Mouse (Mus musculus) CH12.LX (cell line): ENCODE data around the gene Tprkb. TPM values are rescaled to one million over a fixed set of nuclear protein-coding genes. Genes with fewer than 3 reads are reported as not detected.
"Not testable (repeated sequence)": the region's sequence is repeated elsewhere in the genome, so short reads cannot be mapped to it uniquely, and the experiment has no call there.

Experiments used
- DNase-seq: peaks from one replicate; pipeline ENCODE4 v3.0.0-alpha.2; 2013; ENCODE audit errors: extremely low read depth
- H3K27ac ChIP-seq: 2 replicates; pipeline ENCODE4 v1.5.1; 2012; ENCODE audit warnings: low read depth, mild to moderate bottlenecking, control low read depth, moderate library complexity; ENCODE audit not compliant: insufficient read depth
- H3K27me3 ChIP-seq: replicated peaks from 2 replicates; pipeline ENCODE3; 2012; ENCODE audit warnings: inconsistent platforms
- H3K36me3 ChIP-seq, 2 experiments: replicated peaks in 1 of 2; 2 replicates each; pipeline versions ENCODE3 to v1.6.1; 2012; ENCODE audit warnings: inconsistent platforms in 1 of 2, low read length in 1 of 2, mild to moderate bottlenecking in 1 of 2, mixed read lengths in 1 of 2, moderate library complexity in 1 of 2; ENCODE audit not compliant: control insufficient read depth in 1 of 2, insufficient read depth in 1 of 2
- H3K4me1 ChIP-seq, 2 experiments: 2 replicates each; pipeline ENCODE4 v1.6.1; 2012; ENCODE audit warnings: inconsistent platforms in 1 of 2, moderate library complexity in 1 of 2; ENCODE audit not compliant: insufficient read depth in 2 of 2, control insufficient read depth in 1 of 2
- H3K4me2 ChIP-seq: 2 replicates; pipeline ENCODE4 v1.6.1; 2012; ENCODE audit warnings: low read depth, mild to moderate bottlenecking, control low read depth; ENCODE audit not compliant: poor library complexity, insufficient read depth, severe bottlenecking
- H3K4me3 ChIP-seq, 3 experiments: fragments of 150-350 bp in 1 of 3; sonication (generic) in 1 of 3; replicated peaks in 1 of 3; 2 replicates each; pipeline versions ENCODE3 to v1.5.1; 2011 to 2012; ENCODE audit warnings: low read depth in 2 of 3, low read length in 2 of 3, mild to moderate bottlenecking in 2 of 3, moderate library complexity in 2 of 3, control low read depth in 1 of 3, improper control_type of control experiment in 1 of 3, inconsistent platforms in 1 of 3, mixed read lengths in 1 of 3; ENCODE audit not compliant: poor library complexity in 1 of 3
- H3K79me2 ChIP-seq: replicated peaks from 2 replicates; pipeline ENCODE4 v1.6.1; 2012; ENCODE audit warnings: mild to moderate bottlenecking, moderate library complexity; ENCODE audit not compliant: control insufficient read depth, poor library complexity, insufficient read depth, severe bottlenecking; ENCODE audit errors: extremely low read depth
- H3K9ac ChIP-seq: 2 replicates; pipeline ENCODE4 v1.6.1; 2012; ENCODE audit warnings: low read depth, mild to moderate bottlenecking, control low read depth, moderate library complexity; ENCODE audit not compliant: insufficient read depth
- H3K9me3 ChIP-seq: replicated peaks from 2 replicates; pipeline ENCODE3; 2012; ENCODE audit warnings: low read length, inconsistent platforms, mixed read lengths
- BHLHE40 ChIP-seq: IDR thresholded peaks from 2 replicates; pipeline ENCODE4 v1.6.1; 2011; ENCODE audit warnings: mild to moderate bottlenecking, low read depth, low read length, improper control_type of control experiment
- CTCF ChIP-seq, 2 experiments: IDR thresholded peaks in 1 of 2; conservative IDR thresholded peaks in 1 of 2; 2 replicates each; pipeline ENCODE4 v1.5.1; 2011 to 2012; ENCODE audit warnings: low read depth in 2 of 2, low read length in 2 of 2, improper control_type of control experiment in 1 of 2, inconsistent platforms in 1 of 2, mild to moderate bottlenecking in 1 of 2, moderate library complexity in 1 of 2
- E2F4 ChIP-seq: IDR thresholded peaks from 2 replicates; pipeline ENCODE4 v1.6.1; 2011; ENCODE audit warnings: low read depth, low read length, improper control_type of control experiment; ENCODE audit not compliant: insufficient replicate concordance
- ELF1 ChIP-seq: IDR thresholded peaks from 2 replicates; pipeline ENCODE4 v1.6.1; 2014; ENCODE audit warnings: low read depth, mild to moderate bottlenecking, inconsistent platforms, low read length, improper control_type of control experiment
- ETS1 ChIP-seq: conservative IDR thresholded peaks from 2 replicates; pipeline ENCODE4 v1.6.1; 2012; ENCODE audit warnings: low read depth, mild to moderate bottlenecking, inconsistent platforms, low read length, improper control_type of control experiment, moderate library complexity
- GABPA ChIP-seq: IDR thresholded peaks from 2 replicates; pipeline ENCODE4 v1.6.1; 2012; ENCODE audit warnings: low read depth, low read length, improper control_type of control experiment, inconsistent platforms; ENCODE audit not compliant: insufficient replicate concordance
- HCFC1 ChIP-seq: IDR thresholded peaks from 2 replicates; pipeline ENCODE4 v1.6.1; 2012; ENCODE audit warnings: low read depth, mild to moderate bottlenecking, inconsistent platforms, low read length, improper control_type of control experiment
- IRF4 ChIP-seq: IDR thresholded peaks from 2 replicates; pipeline ENCODE4 v1.6.1; 2014; ENCODE audit warnings: low read depth, mild to moderate bottlenecking, inconsistent platforms, low read length, improper control_type of control experiment
- JUN ChIP-seq: IDR thresholded peaks from 2 replicates; pipeline ENCODE4 v1.6.1; 2011; ENCODE audit warnings: low read depth, mild to moderate bottlenecking, low read length, improper control_type of control experiment, moderate library complexity; ENCODE audit not compliant: insufficient read depth
- KAT2A ChIP-seq: IDR thresholded peaks from 2 replicates; pipeline ENCODE4 v1.6.1; 2012; ENCODE audit warnings: low read length, improper control_type of control experiment, inconsistent platforms; ENCODE audit not compliant: insufficient replicate concordance
- MAZ ChIP-seq: IDR thresholded peaks from 2 replicates; pipeline ENCODE4 v1.6.1; 2012; ENCODE audit warnings: low read depth, mild to moderate bottlenecking, inconsistent platforms, low read length, improper control_type of control experiment, moderate library complexity
- MEF2A ChIP-seq: IDR thresholded peaks from 2 replicates; pipeline ENCODE4 v1.6.1; 2014; ENCODE audit warnings: low read depth, mild to moderate bottlenecking, inconsistent platforms, low read length, improper control_type of control experiment, borderline replicate concordance
- MYC ChIP-seq: IDR thresholded peaks from 2 replicates; pipeline ENCODE4 v1.6.1; 2011; ENCODE audit warnings: low read depth, mild to moderate bottlenecking, improper control_type of control experiment, low read length
- NELFE ChIP-seq: IDR thresholded peaks from 2 replicates; pipeline ENCODE4 v1.6.1; 2011; ENCODE audit warnings: low read depth, low read length, improper control_type of control experiment
- NRF1 ChIP-seq: IDR thresholded peaks from 2 replicates; pipeline ENCODE4 v1.6.1; 2014; ENCODE audit warnings: low read depth, mild to moderate bottlenecking, inconsistent platforms, low read length, improper control_type of control experiment, moderate library complexity
- POLR2A ChIP-seq: IDR thresholded peaks from 2 replicates; pipeline ENCODE4 v1.6.1; 2011; ENCODE audit warnings: low read depth, mild to moderate bottlenecking, improper control_type of control experiment, low read length
- RAD21 ChIP-seq: IDR thresholded peaks from 2 replicates; pipeline ENCODE4 v1.6.1; 2011; ENCODE audit warnings: low read depth, mild to moderate bottlenecking, low read length, improper control_type of control experiment, moderate library complexity
- SMC3 ChIP-seq: IDR thresholded peaks from 2 replicates; pipeline ENCODE4 v1.6.1; 2011; ENCODE audit warnings: low read depth, low read length, improper control_type of control experiment
- TBP ChIP-seq: conservative IDR thresholded peaks from 2 replicates; pipeline ENCODE4 v1.6.1; 2011; ENCODE audit warnings: low read depth, low read length, improper control_type of control experiment
- TCF12 ChIP-seq: IDR thresholded peaks from 2 replicates; pipeline ENCODE4 v1.6.1; 2014; ENCODE audit warnings: low read depth, mild to moderate bottlenecking, inconsistent platforms, low read length, improper control_type of control experiment
- UBTF ChIP-seq: IDR thresholded peaks from 2 replicates; pipeline ENCODE4 v1.6.1; 2012; ENCODE audit warnings: low read depth, mild to moderate bottlenecking, inconsistent platforms, low read length, improper control_type of control experiment, moderate library complexity
- dilution Hi-C: fragments of 300-500 bp; cut with MboI; formaldehyde crosslinking; loops from 2 replicates; pipeline ENCODE4 v1.14.3; 2020; ENCODE audit warnings: low sequenced_read_pairs; ENCODE audit not compliant: extremely low pct_unique_long_range_greater_than_20kb, extremely low pct_ligation_motif_present
- in situ Hi-C: fragments of 300-500 bp; cut with MboI; formaldehyde crosslinking; loops from 3 replicates; pipeline ENCODE4 v1.14.3; 2019; ENCODE audit warnings: low sequenced_read_pairs, low pct_ligation_motif_present, low pct_unique_long_range_greater_than_20kb, mixed read lengths
- polyA plus RNA-seq: library from polyadenylated mRNA; unstranded; fragments of >175 nt; gene quantifications from 2 replicates; pipeline ENCODE4 v1.2.1, GENCODE M21; 2012; ENCODE audit warnings: low read depth; ENCODE audit not compliant: insufficient read length
- total RNA-seq, 2 experiments: library from RNA; depleted of rRNA; stranded (reverse); fragments of 300-350 nt in 1 of 2; fragments of >200 nt in 1 of 2; gene quantifications; 2 replicates each; pipeline ENCODE4 v1.2.3; 2012 to 2014

Gene Tprkb
- total and polyA plus RNA-seq, 3 experiments, result 21.2 to 59.8 (median 39.7) TPM

DNA sequence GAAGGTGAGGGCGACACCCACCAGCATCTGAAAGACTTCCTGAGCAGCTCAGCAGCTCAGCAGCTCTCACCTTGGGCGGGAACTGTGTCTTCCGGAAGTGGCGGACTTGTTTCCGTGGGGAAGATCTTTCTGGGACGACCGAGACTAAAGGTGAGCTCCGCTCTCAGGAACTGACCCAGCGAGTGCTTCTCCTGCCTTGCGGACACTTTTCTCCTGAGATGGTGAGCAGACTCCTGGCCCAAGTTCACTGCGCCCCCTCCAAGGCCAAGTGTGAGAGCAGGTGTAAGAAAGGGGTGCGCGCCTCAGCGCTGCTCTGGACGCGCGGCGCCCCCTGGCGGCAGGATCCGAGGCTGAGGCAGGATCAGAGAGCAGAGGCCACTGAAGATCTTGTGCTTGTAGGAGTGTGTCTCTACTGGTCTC is 7.0 kb upstream of the Tprkb start, which contains the start of gene Nat8f4:
Gene Nat8f4 (minus strand): TSS at position 243 of the 420 bp plus-strand sequence.
- peak within 1 kb of the TSS; percentile 49; the same call in 1 of the 2 replicates for H3K9ac ChIP-seq
- TF ChIP-seq UBTF (0 out of 2 replicates have a peak, but pooled peaks have one; percentile 27), TBP (0 out of 2 replicates have a peak, but pooled peaks have one; percentile 32), CTCF (conservative IDR thresholded peaks at IDR 0.05 in 1 of 2, IDR thresholded peaks at IDR 0.05 in 1 of 2; ENCODE audit: low read depth in 2 of 2, low read length in 2 of 2) (peak; percentile 17 to 69; a peak in 2 of 4 replicates), NRF1 (0 out of 2 replicates have a peak, but pooled peaks have one; percentile 26), POLR2A (peak; percentile 44; the same call in 1 of the 2 replicates), SMC3 (peak; percentile 56), IRF4 (0 out of 2 replicates have a peak, but pooled peaks have one; percentile 7), NELFE (peak; percentile 21; the same call in 1 of the 2 replicates), RAD21 (peak; percentile 32), ELF1 (peak; percentile 51), TCF12 (0 out of 2 replicates have a peak, but pooled peaks have one; percentile 40), HCFC1 (peak; percentile 49)
- in situ Hi-C loops, result loop anchor here (25.0 kb wide), 2 partner anchors 317 to 442 kb away; partner anchors contain the start of genes Alms1, Cct7 and Pradc1
- H3K36me3 ChIP-seq, H3K79me2 ChIP-seq, H3K4me1 ChIP-seq, H3K27me3 ChIP-seq, H3K9me3 ChIP-seq, dilution Hi-C loops, H3K27ac ChIP-seq: not testable (repeated sequence)
- H3K4me2 ChIP-seq, result peak within 1 kb of the TSS; percentile 73; the same call in 1 of the 2 replicates
- H3K4me3 ChIP-seq, result peak within 1 kb of the TSS; percentile 35 to 66 (median 45)
- DNase-seq, result peak; percentile 20

DNA sequence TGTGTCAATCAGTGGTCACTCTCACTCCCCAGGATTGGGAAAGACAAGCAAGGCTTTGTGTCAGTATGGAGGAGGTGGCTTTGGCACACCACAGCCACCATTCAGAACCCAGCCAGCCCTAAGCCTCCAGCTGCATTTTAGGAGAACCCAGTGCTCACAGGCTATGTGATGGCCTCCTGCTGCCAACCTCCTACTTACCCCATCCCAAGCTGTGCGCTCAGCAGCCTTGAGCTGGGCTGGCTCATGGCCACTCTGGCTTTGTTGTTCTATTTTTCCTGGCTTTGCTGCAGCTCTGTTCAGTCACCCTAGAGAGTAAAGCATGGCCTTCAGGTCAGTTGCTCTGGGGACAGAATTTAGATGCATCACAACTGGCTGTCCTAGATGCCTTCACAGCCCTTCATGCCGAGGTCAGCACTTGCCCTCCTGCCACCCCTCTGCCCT is 4.7 kb upstream of the Tprkb start:
- H3K27ac ChIP-seq, dilution Hi-C loops, H3K9ac ChIP-seq, H3K9me3 ChIP-seq, H3K79me2 ChIP-seq, H3K4me1 ChIP-seq, DNase-seq, H3K27me3 ChIP-seq, H3K4me2 ChIP-seq, H3K36me3 ChIP-seq, H3K4me3 ChIP-seq: not testable (repeated sequence)
- in situ Hi-C loops, result loop anchor here (25.0 kb wide), 2 partner anchors 320 to 445 kb away; partner anchors contain the start of genes Alms1, Cct7 and Pradc1

DNA sequence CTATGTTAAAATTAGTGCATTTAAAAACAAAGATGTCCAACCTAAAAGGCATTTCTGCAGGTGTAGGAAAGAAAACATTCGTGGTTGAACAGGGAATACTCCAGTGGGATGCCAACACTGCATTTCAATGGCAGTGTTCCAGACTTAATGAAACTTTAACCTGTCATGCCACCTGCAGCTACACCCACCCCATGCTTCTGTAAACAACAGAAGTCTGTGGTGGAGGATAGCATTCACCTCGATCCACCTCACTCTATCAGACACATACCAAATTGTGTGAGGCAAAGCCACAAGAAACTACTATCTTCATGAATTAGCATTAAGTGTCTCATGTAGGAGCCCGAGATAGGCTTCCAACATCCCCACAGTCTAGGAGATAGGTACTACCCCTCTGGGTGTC is 3.3 kb upstream of the Tprkb start:
- Histone ChIP-seq H3K4me2 (no peak overlapping the region), H3K79me2 (no peaks in the 10 kb centered on the region), H3K9me3 (no peaks in the 10 kb centered on the region), H3K36me3 (peaks cover 0 to 8% of the 10 kb centered on the region in 2 experiments), H3K9ac (no peak overlapping the region), H3K27me3 (no peaks in the 10 kb centered on the region), H3K4me1 (peaks cover 0 to 5% of the 10 kb centered on the region in 2 experiments; a peak in 2 of 4 replicates), H3K4me3 (no peak overlapping the region), H3K27ac (no peak overlapping the region)
- TF ChIP-seq BHLHE40 (no peak), ETS1 (no peak), GABPA (no peak), JUN (no peak), KAT2A (no peak), NELFE (no peak), MYC (no peak), POLR2A (no peak), NRF1 (no peak), HCFC1 (no peak), MAZ (no peak), E2F4 (no peak), MEF2A (no peak)
- dilution Hi-C loops, result no loop called here
- in situ Hi-C loops, result loop anchor here (25.0 kb wide), 2 partner anchors 321 to 446 kb away; partner anchors contain the start of genes Alms1, Cct7 and Pradc1
- DNase-seq, result no peak
